Mouse (Mus musculus): Measurements from ENCODE around the gene Hmces.

- TF ChIP-seq TCF12 (IDR thresholded peaks at IDR 0.05; ENCODE audit: insufficient read depth, poor library complexity, severe bottlenecking): no peak
- peak; percentile 43 for TF ChIP-seq POLR2A (IDR thresholded peaks at IDR 0.05; ENCODE audit: insufficient read length, low read depth)
These were observed 66.8 kb downstream of the Hmces start for GRCm38 (mm10) chr6:87980374-87981029.
